Mouse (Mus musculus) stomach, embryonic 14.5 days (tissue): ENCODE measurements around the gene Ttf1. TPM values are rescaled to one million over a fixed set of nuclear protein-coding genes. Genes with fewer than 3 reads are reported as not detected.

Experiments used
- ATAC-seq: fragments of 200-750 bp; cut with Nextera tagmentation; 2 replicates; pipeline ENCODE4 v1.8.0; 2017; ENCODE audit warnings: low read depth, moderate TSS enrichment; ENCODE audit not compliant: insufficient number of reproducible peaks, insufficient read depth, low FRiP score
- H3K27ac ChIP-seq: fragments of 300-500 bp; sonication (generic); 2 replicates; pipeline ENCODE4 v1.5.1; 2014; ENCODE audit warnings: mild to moderate bottlenecking, low read length, moderate library complexity, mixed read lengths
- H3K27me3 ChIP-seq: fragments of 300-500 bp; sonication (generic); 2 replicates; pipeline ENCODE4 v1.6.1; 2014; ENCODE audit warnings: low read length, control low read depth, mixed read lengths; ENCODE audit not compliant: control insufficient read depth, insufficient read depth
- H3K36me3 ChIP-seq: fragments of 300-500 bp; sonication (generic); 2 replicates; pipeline ENCODE4 v1.6.1; 2014; ENCODE audit warnings: mild to moderate bottlenecking, control low read depth, low read length, moderate library complexity, mixed read lengths; ENCODE audit not compliant: control insufficient read depth, insufficient read depth
- H3K4me1 ChIP-seq: fragments of 300-500 bp; sonication (generic); 2 replicates; pipeline ENCODE4 v1.6.1; 2014; ENCODE audit warnings: low read length, control low read depth, mixed read lengths; ENCODE audit not compliant: control insufficient read depth, insufficient read depth
- H3K4me2 ChIP-seq: fragments of 300-500 bp; sonication (generic); replicated peaks from 2 replicates; pipeline ENCODE4 v1.6.1; 2014; ENCODE audit warnings: low read depth, low read length, control low read depth
- H3K4me3 ChIP-seq: fragments of 300-500 bp; sonication (generic); 2 replicates; pipeline ENCODE4 v1.5.1; 2014; ENCODE audit warnings: low read depth, low read length, control low read depth
- H3K9ac ChIP-seq: fragments of 300-500 bp; sonication (generic); replicated peaks from 2 replicates; pipeline ENCODE4 v1.6.1; 2014; ENCODE audit warnings: low read depth, mild to moderate bottlenecking, control low read depth, low read length, moderate library complexity, mixed read lengths
- H3K9me3 ChIP-seq: fragments of 300-500 bp; sonication (generic); 2 replicates; pipeline ENCODE4 v1.6.1; 2016; ENCODE audit warnings: low read depth, low read length, control low read depth; ENCODE audit not compliant: control insufficient read depth
- WGBS: fragments of 180-500 bp; shearing (Covaris S2); extraction: QIAGEN DNeasy Blood & Tissue Kit; methylation state at CpG from one replicate; pipeline ENCODE4 v1.1.7; 2014; 5-methylcytosine and 5-hydroxymethylcytosine counted together
- polyA plus RNA-seq: library from polyadenylated mRNA; unstranded; fragments of >200 nt; fragmentation: Nextera tagmentation; extraction: Ambion mirVana; gene quantifications from 2 replicates; pipeline ENCODE4 v1.2.1, GENCODE M21; 2014

The Ttf1 gene
- polyA plus RNA-seq: 9.9 and 10.4 TPM in 2 replicates

GRCm38 (mm10) chr2:29060135-29060597 is at the start of gene Ttf1:
Gene Ttf1 (plus strand): TSS chr2:29060262.
- peak; percentile 95 for ATAC-seq
- no peaks in the 10 kb centered on the region for H3K27me3 ChIP-seq
- H3K4me2 ChIP-seq: peak within 1 kb of the TSS; percentile 65
- peaks cover 3% of the 10 kb centered on the region; the same call in 1 of the 2 replicates for H3K4me1 ChIP-seq
- H3K27ac ChIP-seq: peak within 1 kb of the TSS; percentile 92
- no peaks in the 10 kb centered on the region for H3K9me3 ChIP-seq
- WGBS: under 1% methylated on average over 41 of the region's 41 CpGs
- H3K4me3 ChIP-seq: peak within 1 kb of the TSS; percentile 94
- H3K9ac ChIP-seq: peak within 1 kb of the TSS; percentile 62
- no peaks in the 10 kb centered on the region for H3K36me3 ChIP-seq

GRCm38 (mm10) chr2:29012523-29012922 is 47.5 kb upstream of the Ttf1 start:
- H3K27ac ChIP-seq: no peak overlapping the region
- no peak for ATAC-seq
- no peak overlapping the region for H3K4me3 ChIP-seq
- H3K9me3 ChIP-seq: no peaks in the 10 kb centered on the region
- no peaks in the 10 kb centered on the region for H3K27me3 ChIP-seq
- no peaks in the 10 kb centered on the region for H3K4me1 ChIP-seq
- no peaks in the 10 kb centered on the region for H3K36me3 ChIP-seq
- WGBS: 71% methylated on average over 5 of the region's 5 CpGs
- H3K4me2 ChIP-seq: no peak overlapping the region
- no peak overlapping the region for H3K9ac ChIP-seq

GRCm38 (mm10) chr2:29016599-29017587 is 43.2 kb upstream of the Ttf1 start:
- H3K4me3 ChIP-seq: no peak overlapping the region
- H3K36me3 ChIP-seq: no peaks in the 10 kb centered on the region
- H3K27ac ChIP-seq: no peak overlapping the region
- H3K27me3 ChIP-seq: no peaks in the 10 kb centered on the region
- H3K4me2 ChIP-seq: no peak overlapping the region
- H3K9ac ChIP-seq: no peak overlapping the region
- no peak for ATAC-seq
- no peaks in the 10 kb centered on the region for H3K4me1 ChIP-seq
- H3K9me3 ChIP-seq: no peaks in the 10 kb centered on the region
- WGBS: 61% methylated on average over 27 of the region's 27 CpGs

- no peak overlapping the region for H3K27ac ChIP-seq
- H3K4me3 ChIP-seq: no peak overlapping the region
- H3K27me3 ChIP-seq: no peaks in the 10 kb centered on the region
- WGBS: 60% methylated on average over 5 of the region's 5 CpGs
- no peaks in the 10 kb centered on the region for H3K4me1 ChIP-seq
- ATAC-seq: no peak
- no peak overlapping the region for H3K9ac ChIP-seq
- H3K4me2 ChIP-seq: no peak overlapping the region
- no peaks in the 10 kb centered on the region for H3K9me3 ChIP-seq
- H3K36me3 ChIP-seq: no peaks in the 10 kb centered on the region
Measured at GRCm38 (mm10) chr2:29018680-29019079, 41.4 kb upstream of the Ttf1 start.

GRCm38 (mm10) chr2:29021025-29021424 is 39.0 kb upstream of the Ttf1 start:
- Histone ChIP-seq H3K9ac (no peak overlapping the region), H3K27me3 (no peaks in the 10 kb centered on the region), H3K4me3 (no peak overlapping the region), H3K4me2 (no peak overlapping the region), H3K27ac (no peak overlapping the region), H3K4me1 (no peaks in the 10 kb centered on the region), H3K36me3 (no peaks in the 10 kb centered on the region), H3K9me3 (no peaks in the 10 kb centered on the region)
- 24% methylated on average over 17 of the region's 17 CpGs for WGBS
- no peak for ATAC-seq

GRCm38 (mm10) chr2:29023001-29023400 is 37.1 kb upstream of the Ttf1 start:
- 79% methylated on average over 7 of the region's 7 CpGs for WGBS
- no peaks in the 10 kb centered on the region for H3K27me3 ChIP-seq
- no peak for ATAC-seq

GRCm38 (mm10) chr2:29025284-29025683 is 34.8 kb upstream of the Ttf1 start:
- Histone ChIP-seq H3K9ac (no peak overlapping the region), H3K27ac (no peak overlapping the region), H3K4me3 (no peak overlapping the region), H3K4me2 (no peak overlapping the region), H3K9me3 (no peaks in the 10 kb centered on the region), H3K27me3 (no peaks in the 10 kb centered on the region), H3K4me1 (0 out of 2 replicates have a peak, but pooled peaks cover 4% of the 10 kb centered on the region), H3K36me3 (no peaks in the 10 kb centered on the region)
- ATAC-seq: no peak
- 73% methylated on average over 5 of the region's 5 CpGs for WGBS

More at GRCm38 (mm10) chr2:29023001-29023400, 37.1 kb upstream of the Ttf1 start:
- Histone ChIP-seq H3K27ac (no peak overlapping the region), H3K4me1 (no peaks in the 10 kb centered on the region), H3K9ac (no peak overlapping the region), H3K4me3 (no peak overlapping the region), H3K36me3 (no peaks in the 10 kb centered on the region), H3K9me3 (no peaks in the 10 kb centered on the region), H3K4me2 (no peak overlapping the region)

GRCm38 (mm10) chr2:29030048-29030734 is 29.9 kb upstream of the Ttf1 start:
- no peak overlapping the region for H3K9ac ChIP-seq
- no peak overlapping the region for H3K4me2 ChIP-seq
- H3K36me3 ChIP-seq: no peaks in the 10 kb centered on the region
- WGBS: 41% methylated on average over 20 of the region's 20 CpGs
- no peaks in the 10 kb centered on the region for H3K27me3 ChIP-seq
- no peak overlapping the region for H3K27ac ChIP-seq
- H3K4me1 ChIP-seq: 0 out of 2 replicates have a peak, but pooled peaks cover 8% of the 10 kb centered on the region
- no peak overlapping the region for H3K4me3 ChIP-seq
- no peaks in the 10 kb centered on the region for H3K9me3 ChIP-seq
- no peak for ATAC-seq
